Mouse (Mus musculus) gonadal fat pad, adult 2 months (tissue): Measurements from ENCODE around the gene Olfr702. TPM values are rescaled to one million over a fixed set of nuclear protein-coding genes. Genes with fewer than 3 reads are reported as not detected.

Source experiments
- DNase-seq: peaks from one replicate; pipeline ENCODE4 v3.0.0-alpha.2; 2012; ENCODE audit warnings: low read depth
- polyA plus RNA-seq: library from polyadenylated mRNA; depleted of rRNA; stranded (reverse); fragments of >200 nt; gene quantifications from 2 replicates; pipeline ENCODE4 v1.2.3, GENCODE M21; 2012; rRNA removed

Gene Olfr702
- polyA plus RNA-seq: not detected in 2 replicates

- DNase-seq: no peak
Measured at GRCm38 (mm10) chr7:106833793-106834192, at the start of gene Olfr702. Gene Olfr702, minus strand, starts transcription at chr7:106833893.

DNA sequence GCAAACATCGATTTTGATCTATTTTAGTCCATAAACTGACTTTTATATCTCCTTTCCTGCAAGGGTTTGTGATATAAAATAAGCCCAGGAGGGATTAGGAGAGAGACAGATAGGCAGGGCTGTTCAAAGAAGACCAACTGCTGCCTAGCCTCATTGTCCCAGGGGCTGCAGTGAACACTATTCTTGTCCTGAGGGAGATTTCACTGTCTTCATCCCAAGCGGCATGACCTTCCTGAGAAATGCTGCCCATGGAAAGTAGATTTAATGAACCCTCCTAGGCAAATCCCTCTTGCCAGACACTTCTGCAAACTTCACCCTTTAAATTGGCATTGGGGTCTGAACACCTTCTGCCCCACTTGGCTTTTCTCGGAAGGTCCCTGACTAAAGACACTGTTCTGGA is 43.1 kb upstream of the Olfr702 start, which contains the start of gene Olfr705:
Gene Olfr705, minus strand, starts transcription at position 101 of the 400 bp plus-strand sequence.
- DNase-seq: no peak

DNA sequence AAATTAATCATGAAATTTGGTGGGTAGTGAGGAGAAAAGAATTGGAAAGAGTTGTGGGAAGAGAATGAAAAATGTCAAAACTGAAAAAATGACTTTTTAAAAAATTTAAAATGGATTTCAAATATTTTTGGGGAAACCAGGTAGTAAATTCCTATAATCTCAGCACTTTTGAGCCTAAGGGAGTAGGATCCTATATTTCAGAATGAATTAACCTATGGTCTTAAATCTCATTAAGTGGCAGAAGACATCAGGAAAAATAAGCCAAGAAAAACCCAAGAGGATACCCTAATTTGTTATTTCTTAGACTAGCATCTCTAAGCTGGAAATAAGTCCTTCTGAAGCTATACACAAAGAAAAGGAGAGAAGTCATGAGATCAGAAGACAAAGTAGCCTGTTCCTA is 29.2 kb upstream of the Olfr702 start, which contains the start of gene Olfr704:
Gene Olfr704, plus strand, starts transcription at position 301 of the 400 bp plus-strand sequence.
- no peak for DNase-seq

DNA sequence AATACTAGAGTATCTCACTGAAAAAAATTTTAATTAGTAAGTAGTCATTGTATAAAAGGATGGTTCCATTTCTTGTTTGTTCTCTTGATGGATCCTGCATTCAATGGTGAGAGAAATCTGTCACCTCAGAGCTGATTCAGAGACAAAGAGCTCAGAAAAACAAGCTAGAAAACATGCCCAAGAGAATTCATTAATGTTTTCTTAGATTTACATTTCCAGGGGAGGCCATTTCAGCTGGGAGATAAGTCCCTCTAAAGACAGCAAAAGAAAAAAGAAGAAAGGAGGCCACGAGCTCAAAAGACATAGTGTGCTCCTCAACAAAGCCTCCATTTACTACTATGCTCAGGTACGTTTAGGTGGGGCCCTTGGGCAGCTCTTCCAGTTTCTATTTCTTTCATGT is 9.4 kb upstream of the Olfr702 start, which contains the start of gene Olfr703:
Gene Olfr703, plus strand, starts transcription at position 301 of the 400 bp plus-strand sequence.
- DNase-seq: no peak

- no peak for DNase-seq
Measured at GRCm38 (mm10) chr7:106818414-106818813, 15.3 kb downstream of the Olfr702 start.

- DNase-seq: no peak
Measured at GRCm38 (mm10) chr7:106815775-106816174, 17.9 kb downstream of the Olfr702 start.

GRCm38 (mm10) chr7:106813829-106814228 is 19.9 kb downstream of the Olfr702 start, which contains the start of gene Olfr701:
Gene Olfr701, plus strand, starts transcription at chr7:106814129.
- DNase-seq: no peak

- no peak for DNase-seq
Measured at GRCm38 (mm10) chr7:106808734-106809133, 25.0 kb downstream of the Olfr702 start, which contains the start of gene Olfr700. Gene Olfr700, minus strand, starts transcription at chr7:106808834.

DNA sequence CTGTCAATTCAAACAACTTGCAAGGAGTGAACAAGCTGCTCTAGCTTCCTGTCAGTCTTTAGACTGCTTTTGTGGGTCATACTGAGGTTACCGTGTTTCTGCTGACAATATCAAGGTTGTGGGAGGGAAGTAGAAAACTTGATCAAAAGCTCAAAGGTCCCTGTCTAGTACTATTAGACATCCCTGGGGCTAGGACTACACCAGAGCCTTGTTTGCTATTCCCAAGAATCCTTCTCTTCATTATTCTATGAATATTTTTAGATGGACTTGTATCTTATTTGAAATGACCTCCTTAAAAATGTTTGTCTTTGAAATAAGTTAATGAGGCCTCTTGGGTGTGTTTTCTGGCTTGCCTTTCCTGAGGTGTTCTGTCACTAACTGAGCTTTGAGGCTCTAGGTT is 40.6 kb downstream of the Olfr702 start, which contains the start of gene Olfr699:
Gene Olfr699, minus strand, starts transcription at position 101 of the 400 bp plus-strand sequence.
- DNase-seq: no peak

- DNase-seq: no peak
Measured at GRCm38 (mm10) chr7:106788330-106788729, 45.4 kb downstream of the Olfr702 start.

Other genes with a start within 250 kb of the Olfr702 start
- gene Olfr693, start 153.3 kb downstream of the Olfr702 start, polyA plus RNA-seq: not detected in 2 replicates
- not detected in 2 replicates for gene Olfr694, start 142.1 kb downstream of the Olfr702 start, polyA plus RNA-seq
- not detected in 2 replicates for gene Olfr695, start 117.5 kb downstream of the Olfr702 start, polyA plus RNA-seq
- gene Olfr697, start 91.5 kb downstream of the Olfr702 start, polyA plus RNA-seq: not detected in 2 replicates
- gene Olfr698, start 78.5 kb downstream of the Olfr702 start, polyA plus RNA-seq: not detected in 2 replicates
- not detected in 2 replicates for gene Olfr699, start 40.7 kb downstream of the Olfr702 start, polyA plus RNA-seq
- gene Olfr700, start 25.1 kb downstream of the Olfr702 start, polyA plus RNA-seq: not detected in 2 replicates
- 0.14 TPM in 1 of 2 replicates, not detected in the other for gene Olfr701, start 19.8 kb downstream of the Olfr702 start, polyA plus RNA-seq
- gene Olfr703, start 9.5 kb upstream of the Olfr702 start, polyA plus RNA-seq: not detected in 2 replicates
- not detected in 2 replicates for gene Olfr704, start 29.3 kb upstream of the Olfr702 start, polyA plus RNA-seq
- not detected in 2 replicates for gene Olfr705, start 43.0 kb upstream of the Olfr702 start, polyA plus RNA-seq
- gene Olfr706, start 54.3 kb upstream of the Olfr702 start, polyA plus RNA-seq: not detected in 2 replicates
- gene Olfr707, start 67.3 kb upstream of the Olfr702 start, polyA plus RNA-seq: not detected in 2 replicates
- not detected in 2 replicates for gene Olfr1532-ps1, start 74.1 kb upstream of the Olfr702 start, polyA plus RNA-seq
- not detected in 2 replicates for gene Olfr709-ps1, start 98.3 kb upstream of the Olfr702 start, polyA plus RNA-seq
- not detected in 2 replicates for gene Olfr710, start 114.4 kb upstream of the Olfr702 start, polyA plus RNA-seq
- gene Olfr6, start 130.0 kb upstream of the Olfr702 start, polyA plus RNA-seq: not detected in 2 replicates
- gene Olfr711, start 141.6 kb upstream of the Olfr702 start, polyA plus RNA-seq: not detected in 2 replicates
- not detected in 2 replicates for gene Olfr2, start 172.2 kb upstream of the Olfr702 start, polyA plus RNA-seq
- not detected in 2 replicates for gene Olfr713, start 197.3 kb upstream of the Olfr702 start, polyA plus RNA-seq
- gene Olfr714, start 237.1 kb upstream of the Olfr702 start, polyA plus RNA-seq: not detected in 2 replicates